Mouse (Mus musculus): Measurements from ENCODE around the gene Cpa5.

The Cpa5 gene

DNA sequence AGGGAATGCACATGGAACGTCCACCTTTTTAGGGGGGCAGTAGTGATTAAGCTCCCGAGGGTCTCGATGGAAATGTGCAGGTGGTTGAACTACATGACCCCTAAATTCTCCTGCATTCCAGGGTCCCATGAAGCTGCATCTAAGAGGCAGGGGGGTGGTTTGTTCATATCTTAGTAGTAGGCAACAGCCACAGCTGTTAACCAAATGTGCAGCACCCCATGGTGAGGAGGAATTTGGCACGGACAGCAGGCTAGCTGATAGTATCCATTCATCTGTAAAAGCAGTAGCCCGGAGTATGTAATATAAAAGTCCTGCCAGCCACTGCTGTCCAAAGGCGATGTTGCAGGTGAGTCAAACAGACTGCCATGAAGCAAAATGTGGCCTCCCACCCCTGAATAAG, 34.6 kb downstream of the Cpa5 start:
- no peak for DNase-seq

DNA sequence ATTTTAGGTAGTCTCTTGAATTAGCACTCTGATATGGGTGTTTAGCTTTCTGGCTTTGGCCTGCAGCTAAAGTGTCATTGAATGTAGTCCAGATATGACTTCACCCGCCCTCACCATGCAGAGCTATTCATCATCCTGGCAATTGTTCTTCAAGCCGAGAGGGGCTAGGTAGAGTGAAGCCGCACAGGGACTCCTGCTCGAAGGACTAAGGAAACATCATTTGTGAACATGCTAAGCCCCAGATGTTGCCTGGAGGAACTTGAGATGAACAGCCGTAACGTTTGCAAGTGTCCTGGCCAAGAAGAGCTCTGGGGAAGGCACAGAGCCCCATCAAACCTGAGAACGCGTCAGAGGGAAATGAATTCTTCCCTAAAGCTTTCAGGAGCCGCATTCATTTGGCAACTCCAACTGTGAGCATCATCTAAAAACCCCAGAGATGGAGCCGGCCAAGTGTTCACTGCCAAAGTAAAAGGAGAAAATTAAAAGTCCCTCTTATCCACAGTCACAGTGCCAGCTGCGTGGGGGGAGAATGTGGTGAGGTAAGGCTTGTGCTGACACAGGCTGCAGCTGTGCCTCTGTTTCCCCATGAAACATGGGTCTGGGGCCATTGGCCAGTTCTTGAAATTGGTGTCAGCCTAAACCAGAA, 39.0 kb downstream of the Cpa5 start:
- DNase-seq: no peak

DNA sequence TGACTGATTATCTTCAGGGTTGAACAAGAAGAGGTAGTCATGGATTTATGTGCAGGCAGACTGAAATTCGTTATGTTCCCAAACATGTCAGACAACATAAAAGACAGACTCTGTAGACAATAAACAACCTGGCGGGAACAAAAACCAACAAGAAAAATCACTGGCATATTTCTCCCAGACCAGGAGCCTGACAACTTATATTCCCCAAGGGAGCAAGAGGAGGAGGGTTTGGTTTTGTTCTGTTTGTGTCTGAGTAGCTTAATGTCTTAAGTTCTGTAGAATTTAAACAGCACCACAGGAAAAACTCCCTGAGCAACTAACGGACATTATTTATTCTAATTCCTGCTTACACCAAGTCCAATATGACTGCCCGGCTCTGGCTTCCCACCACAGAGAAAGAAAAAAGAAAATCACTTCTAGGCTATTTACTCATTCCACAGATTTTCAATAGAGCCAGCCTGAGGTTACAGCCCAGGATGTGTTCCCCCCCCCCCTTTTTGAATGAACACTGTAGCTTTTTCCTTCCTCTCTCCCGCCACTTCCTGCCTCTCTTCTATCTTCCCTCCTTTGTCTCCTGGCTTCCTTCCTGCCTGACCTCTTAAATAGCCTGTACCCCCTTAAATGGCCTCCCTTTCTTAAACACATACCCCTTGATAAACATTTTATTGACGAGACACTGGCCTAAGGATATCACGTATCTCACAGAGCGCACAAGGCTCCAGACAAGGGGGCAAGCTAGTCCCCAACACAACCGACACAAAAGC, 41.8 kb downstream of the Cpa5 start:
- DNase-seq: no peak

DNA sequence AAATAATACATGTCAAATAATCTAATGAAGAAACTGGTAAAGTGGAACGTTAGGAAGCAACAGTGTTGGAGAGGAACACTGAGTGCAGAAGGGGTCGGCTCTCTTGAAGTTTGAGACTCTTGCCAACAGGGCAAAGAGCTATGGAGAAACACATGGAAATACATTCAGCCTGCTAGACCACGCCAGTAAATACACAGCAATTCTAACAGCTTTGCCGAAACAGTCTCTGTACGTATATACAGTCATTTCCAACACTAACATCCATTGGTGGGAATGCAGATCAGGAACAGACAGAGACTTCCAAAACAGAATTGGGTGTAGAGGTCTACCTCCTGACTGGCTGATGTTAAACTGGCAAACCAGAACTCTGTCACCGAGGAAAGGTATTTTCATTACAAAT, 42.7 kb downstream of the Cpa5 start:
- DNase-seq: no peak

DNA sequence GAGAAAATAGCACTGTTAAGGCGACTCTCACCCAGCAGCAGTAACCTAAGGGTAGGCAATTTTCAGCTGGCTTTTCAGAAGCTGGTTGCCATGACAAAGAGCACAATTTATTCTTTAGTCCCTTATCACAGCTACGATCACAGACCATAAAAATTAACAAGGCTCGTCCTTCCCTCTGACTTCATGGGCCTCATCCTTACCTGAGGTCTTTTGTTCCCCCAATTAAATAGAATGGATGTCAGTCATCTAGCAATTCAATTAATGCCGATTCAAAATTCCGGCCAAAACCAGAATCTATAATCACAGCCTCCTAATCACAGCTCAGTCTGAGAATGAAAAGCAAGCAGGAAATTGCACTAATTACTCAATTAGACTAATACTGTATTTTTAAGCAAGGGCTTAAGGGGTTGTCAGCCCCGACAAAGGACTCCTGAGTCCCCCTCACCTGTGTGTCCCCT, 43.6 kb downstream of the Cpa5 start:
- no peak for DNase-seq

DNA sequence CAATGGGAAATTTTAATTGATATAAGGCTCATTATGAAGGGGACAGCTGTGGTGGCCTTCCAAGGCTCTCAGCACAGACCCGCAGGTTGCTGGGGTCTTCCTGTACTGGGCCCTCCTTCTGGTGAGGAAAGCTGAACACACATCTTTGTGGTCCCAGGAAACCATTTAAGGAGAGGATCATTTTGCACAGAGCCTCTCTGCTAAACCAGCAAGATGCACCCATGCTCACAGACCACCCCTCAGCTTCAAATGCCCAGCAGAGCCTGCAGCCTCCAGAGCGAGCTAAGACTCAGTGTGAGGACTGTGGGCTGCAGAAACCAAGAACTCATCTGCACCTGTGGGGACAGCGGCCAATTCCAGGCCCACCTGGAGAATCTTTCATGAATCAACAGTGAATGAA, 44.1 kb downstream of the Cpa5 start:
- no peak for DNase-seq

DNA sequence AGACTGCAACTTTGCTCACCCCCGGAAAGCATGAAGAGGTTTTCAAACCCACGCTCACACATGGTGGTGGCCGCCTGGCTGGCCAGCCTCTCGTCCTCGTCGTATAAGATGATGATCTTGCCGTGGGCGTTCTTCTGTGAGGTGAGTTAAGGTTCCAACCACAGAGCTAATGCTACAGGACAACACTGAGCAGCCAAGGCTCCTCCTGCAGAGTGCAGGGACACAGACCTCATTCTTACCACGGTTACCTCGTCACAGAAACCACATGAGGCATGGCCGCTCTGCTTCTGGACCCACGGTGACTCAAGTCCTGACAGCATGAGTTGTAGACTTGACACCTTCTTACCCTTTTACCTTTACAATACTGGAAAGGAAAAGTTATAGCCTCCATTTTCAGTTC, 46.5 kb downstream of the Cpa5 start:
- no peak for DNase-seq

DNA sequence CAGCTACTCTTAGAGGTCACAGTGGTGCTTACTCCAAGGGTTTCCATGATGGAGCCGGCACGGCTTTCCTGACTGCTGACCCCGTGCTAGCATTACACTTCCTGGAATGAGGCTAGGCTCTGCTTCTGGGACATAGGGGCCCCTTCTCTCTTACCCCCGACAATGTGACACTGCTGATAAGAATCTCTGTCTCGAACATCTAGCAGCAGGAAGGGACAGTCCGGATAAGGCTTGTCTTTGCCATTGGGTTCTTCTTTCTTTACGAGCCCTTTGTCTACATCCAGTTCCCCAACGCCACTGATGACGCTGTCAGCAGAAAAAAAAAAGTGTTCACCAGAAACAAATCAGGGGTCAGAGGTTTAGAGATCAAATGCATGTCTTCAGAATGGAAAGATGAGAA, 47.8 kb downstream of the Cpa5 start:
- DNase-seq: no peak

DNA sequence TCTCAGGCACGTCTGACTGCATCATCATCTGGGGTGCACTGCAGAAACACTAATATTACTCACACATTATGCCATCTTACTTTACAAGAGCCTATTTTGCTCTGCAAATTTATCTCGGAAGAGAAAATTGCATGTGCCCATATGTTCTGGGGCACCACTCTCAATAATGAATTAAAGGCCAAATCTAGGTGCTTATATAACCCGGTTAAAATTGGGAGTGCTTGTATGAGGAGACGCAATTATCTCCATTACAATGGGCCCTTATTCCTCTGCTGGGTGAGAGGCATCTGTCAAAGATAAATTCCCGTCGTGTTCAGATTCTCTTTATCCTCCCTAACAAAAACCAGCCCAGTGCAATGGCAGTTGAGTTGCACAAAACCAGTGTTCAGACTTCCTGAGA, 54.0 kb downstream of the Cpa5 start:
- DNase-seq: no peak

DNA sequence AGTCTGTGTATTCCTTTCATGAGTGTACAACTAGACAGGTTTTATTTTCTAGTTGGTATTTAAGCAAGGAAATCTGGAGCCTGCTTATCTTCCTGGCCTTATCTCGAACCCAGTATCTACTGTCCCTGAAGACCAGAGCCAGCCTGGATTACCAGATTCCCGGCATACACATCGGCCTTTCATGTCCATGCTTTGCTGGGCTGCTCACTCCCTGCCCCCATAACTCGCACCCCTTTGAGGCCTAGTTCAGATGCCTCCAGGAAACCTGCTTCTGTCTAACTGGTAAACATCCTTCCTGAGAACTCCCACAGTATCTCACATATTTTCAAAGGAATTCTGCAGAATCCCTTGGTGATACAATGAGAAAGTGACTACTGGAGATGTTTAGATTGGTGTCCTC, 54.5 kb downstream of the Cpa5 start:
- DNase-seq: peak; percentile 3

DNA sequence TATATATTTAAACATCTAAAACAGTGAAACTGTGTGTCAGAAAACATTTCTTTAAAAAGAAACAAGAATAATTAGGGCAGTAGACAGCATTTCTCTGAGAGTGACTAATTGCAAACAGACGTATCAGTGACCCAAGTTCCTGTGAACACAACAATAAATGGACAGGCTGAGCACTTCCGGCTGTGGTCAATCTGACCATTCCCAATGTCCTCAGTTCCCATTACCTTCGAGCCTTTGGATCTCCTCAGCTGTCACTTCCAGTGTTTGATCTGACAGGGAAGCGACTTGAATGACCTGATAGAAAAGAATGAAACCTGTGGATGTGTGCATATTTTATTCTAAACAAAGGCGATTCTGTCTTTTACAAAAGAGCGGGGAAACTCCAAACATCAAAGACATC, 55.2 kb downstream of the Cpa5 start:
- DNase-seq: no peak

DNA sequence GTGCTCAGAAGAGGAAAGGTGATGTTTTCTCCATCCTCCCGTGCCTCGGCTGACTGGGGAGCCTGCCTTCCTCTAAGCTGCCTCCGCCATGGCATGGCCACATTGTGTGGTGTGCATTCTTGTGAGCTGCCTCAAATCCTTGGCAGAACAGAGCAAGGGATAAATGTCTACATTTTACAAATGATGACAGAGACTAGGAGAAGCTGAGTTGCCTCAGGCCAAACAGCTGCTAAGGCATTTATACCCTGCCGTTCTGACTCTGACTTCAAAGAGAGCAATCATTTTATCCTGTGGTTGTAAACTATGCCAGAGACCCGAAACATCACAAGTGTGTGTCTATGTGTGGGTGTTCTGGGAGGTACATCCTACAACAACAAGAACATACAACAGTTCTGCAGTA, 56.8 kb downstream of the Cpa5 start:
- DNase-seq: no peak

DNA sequence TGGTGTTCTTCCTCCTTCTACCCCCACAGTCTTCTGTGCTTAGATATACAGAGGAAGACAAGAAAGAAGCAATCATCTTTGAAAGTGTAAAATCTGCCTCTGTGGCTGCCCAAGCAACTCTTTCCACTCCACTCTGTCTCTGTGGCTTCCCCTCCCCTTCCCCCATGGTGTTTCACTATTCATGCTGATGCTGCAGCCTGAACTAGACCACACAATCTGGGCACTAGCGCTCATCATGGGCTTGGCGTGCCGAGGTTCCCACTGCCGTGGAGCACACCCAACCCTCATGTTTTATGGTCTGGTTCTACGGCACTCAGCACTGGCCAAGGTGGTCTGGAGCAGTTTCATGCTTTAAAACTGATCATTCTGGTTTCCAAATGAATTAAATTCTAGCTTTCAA, 60.9 kb downstream of the Cpa5 start:
- no peak for DNase-seq

DNA sequence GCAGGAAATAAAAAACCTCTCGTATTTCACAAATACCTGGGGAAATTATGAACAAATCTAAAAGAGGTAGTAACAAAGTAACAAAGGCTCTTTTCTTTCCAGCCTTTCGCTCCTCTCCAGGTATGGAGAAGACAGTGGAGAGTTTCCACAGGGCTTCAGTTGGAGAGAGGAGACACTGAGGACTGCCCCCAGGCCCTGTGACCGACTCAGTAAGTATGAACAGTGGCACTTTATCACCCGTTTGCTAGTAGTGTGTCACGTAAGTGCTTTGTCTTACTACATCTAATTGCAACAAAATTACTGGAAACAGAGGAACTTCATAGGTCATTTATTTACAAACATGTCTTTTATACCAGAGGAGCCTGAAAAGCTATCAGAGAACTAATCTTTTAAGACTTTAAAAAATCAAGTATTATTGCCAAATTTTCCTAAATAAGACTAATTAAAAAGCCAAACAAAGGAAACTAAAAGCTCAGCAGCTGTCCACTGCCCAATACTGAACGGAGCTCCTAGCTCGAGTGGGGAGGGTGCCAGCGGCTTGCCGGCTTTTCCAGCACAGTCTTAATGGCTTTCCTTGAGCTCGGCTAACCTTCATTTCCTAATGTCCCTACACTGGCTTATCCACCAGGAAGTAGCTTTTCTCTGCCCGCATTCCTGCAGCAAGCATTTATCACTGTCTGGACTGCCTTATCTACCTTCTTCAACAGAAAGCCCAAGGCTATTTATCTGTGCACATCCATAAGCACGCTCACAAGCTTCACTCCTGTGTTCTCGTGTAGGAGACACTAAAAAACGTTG, 63.2 kb downstream of the Cpa5 start:
- peak; percentile 65 for DNase-seq

DNA sequence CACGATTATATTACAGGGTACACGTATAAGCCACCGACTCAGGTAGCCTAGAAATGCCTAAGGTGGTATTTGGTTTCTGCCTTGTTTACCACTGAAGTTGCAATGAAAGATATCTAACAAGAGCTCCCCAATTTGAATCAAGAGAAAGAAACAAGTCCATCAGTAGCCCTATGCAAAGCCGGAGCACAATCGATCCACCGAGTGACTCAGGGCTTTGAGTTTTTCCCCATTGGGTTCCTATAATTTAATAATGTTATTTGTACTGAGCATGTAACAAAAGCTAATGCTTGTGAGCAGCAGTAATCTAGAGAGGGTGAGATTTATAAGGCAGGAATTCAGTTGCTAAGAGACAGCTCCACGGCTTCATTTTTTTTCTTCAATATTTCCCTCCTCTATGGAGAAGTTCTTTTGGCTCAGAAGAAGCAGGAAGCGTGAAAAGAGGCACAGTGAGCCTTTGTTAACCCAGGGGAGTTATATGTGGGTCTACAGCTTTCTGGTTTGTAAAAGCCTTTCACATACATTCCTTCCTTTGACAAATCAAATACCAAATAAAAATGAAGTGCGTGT, 64.0 kb downstream of the Cpa5 start:
- no peak for DNase-seq

DNA sequence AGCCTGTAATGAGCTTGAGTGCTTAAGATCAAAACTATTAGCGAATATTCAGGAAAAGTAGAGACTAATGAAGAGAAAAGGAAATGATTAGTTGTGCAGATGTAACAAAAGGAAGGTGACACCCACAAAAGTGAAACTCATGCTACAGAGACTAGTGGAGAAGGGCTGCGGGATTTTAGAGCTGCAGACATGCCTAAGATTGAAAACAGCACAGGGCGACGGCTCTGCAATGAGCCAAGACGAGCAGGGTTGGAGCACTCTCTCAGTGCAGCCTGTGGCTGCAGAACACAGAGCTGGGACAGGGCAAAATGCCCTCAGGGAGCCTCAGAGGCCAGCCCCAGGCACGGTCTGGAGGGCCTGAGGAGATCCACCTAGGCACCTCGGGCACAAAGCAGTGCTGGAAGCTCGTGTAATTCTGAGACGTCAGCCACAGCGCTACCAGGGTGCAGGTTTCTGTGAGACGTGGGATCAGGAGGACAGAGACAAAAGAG, 64.5 kb downstream of the Cpa5 start:
- peak; percentile 52 for DNase-seq

DNA sequence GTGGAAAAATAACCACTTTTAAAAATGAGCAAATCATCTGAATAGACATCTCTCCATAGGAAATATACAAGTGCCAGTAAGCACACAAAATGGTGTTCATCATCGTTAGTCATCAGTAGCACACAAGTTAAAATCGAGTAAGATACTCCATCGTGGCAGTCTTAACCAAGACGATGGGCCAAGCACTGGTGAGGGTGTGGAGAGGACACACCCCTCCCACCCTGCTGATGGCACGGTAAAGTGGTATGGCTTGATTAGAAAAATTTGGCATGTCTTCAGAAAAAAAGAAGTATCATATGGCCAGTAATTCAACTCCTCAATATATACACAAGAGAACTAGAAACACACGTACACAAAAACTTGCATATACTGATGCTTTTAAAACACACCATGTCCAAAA, 65.7 kb downstream of the Cpa5 start:
- no peak for DNase-seq

DNA sequence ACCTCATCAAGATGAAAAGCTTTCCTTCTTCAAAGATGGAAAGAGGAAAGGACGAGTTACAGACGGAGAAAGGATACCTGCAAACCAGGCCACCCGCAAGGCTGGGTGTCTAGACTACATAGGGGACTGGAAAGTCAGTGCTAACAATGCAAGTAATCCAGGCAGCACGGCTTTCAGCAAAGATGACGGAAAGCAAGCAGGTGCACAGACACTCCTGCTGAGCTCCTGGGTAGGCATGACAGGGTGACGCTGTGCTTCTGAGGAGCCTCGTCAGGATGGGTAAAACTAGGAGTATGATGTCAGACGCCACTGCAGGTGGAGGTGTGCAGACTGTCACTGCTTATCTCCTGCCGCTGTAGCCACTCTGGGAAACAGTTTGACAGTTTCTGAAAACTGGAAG, 66.8 kb downstream of the Cpa5 start:
- DNase-seq: no peak

DNA sequence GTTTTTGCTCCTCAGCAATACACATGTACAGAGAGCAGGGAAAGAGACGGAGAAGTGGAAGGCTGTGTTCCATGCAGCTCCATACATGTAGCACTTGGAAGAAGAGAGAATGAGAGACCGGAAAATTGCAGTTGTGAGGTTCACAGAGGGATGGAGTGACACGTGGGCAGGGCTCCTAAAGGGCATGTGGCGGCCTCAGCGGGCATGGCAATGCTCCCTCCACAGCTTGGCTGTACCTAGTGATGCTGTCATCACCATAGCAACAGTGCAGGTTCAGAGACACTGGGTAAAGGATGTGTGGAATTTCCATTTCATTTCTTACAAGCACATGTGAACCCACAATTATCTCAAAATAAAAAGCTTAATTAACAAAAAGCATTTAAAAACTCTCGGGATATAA, 67.7 kb downstream of the Cpa5 start:
- no peak for DNase-seq

DNA sequence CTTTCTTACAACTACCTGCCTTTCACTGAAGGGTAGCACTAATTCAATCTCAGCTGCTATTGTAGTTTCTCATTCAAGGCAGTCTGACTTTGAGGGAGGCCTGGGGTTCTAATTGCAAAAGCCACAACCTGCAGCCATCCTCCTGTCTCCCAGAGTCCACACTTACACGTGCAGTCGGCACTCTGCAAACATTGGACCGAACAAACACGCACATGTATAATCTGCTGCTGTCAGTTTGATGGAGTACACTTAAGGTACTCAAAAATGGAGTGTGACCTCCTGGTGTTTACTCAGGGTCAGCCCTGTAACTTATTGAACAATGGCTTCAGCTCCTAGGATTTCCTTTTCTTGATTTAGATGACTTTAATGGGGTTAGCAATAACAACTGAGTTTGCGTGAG, 68.8 kb downstream of the Cpa5 start:
- no peak for DNase-seq

DNA sequence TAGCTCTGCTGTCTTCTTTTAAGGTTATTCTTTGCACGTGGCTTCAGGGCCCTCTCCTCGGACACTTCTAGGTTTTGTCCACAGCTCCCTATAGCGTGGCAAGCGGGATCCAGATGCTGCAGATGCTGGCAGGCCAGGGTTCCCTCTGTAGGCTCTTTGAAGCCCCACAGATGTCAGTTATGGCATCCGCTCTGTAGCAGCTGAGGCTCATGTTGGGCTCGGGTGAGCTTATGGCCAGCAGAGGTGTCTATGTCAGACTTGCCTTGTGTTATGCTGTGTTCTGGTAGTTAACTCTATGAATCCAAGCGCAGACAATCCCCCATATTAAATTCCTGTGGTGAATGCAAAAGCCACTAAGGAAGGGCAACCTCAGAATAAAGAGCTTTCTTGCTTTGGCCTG, 69.6 kb downstream of the Cpa5 start:
- DNase-seq: no peak

Data from kidney, postnatal 10 days (tissue).